Comparison of ENCODE assay signal across 7 mouse cellular contexts in the genomic region with DNA sequence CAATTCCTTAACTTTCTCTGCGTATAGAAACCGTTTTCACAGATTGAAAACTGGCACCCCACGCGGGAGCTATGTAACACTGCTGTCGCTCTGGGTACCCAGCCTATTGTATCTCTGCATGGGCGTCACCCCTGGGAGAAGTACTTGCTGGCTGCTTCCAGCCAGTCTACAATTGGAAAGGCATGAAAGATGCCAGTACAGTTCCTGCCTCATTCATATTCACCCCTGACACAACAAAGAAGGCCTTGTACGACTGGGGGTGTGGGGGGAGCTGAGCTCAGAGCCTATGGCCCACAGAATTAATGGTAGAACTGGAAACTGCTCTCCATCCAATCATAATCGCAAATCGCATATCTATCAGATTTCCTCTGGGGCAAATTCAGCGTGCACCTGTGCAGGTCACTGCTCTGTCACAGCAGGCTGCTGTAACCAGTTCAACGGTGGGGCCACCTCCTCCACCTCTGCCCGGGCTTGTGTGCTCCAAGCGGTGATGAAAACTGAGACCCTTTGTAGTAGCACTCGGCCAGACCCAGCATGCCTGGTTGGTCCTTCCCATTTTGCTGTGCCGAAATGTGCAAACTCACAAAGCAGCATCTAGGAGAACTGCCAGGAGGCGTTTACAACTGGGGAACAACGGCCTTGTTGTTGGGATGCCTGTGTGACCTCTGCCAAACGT. TPM values are rescaled to one million over a fixed set of nuclear protein-coding genes. Genes with fewer than 3 reads are reported as not detected.
DNase-seq lines count a peak whose midpoint lies in the region; ATAC-seq and TF ChIP-seq lines count a peak whose summit lies in the region.

No protein-coding gene starts in this region.

- DNase-seq in layer of hippocampus, postnatal 10 days (ENCODE audit: low spot score in 2 of 2) = peak; percentile 55 to 68
- DNase-seq in lung, postnatal 0 days (ENCODE audit: low spot score) = no peak
- DNase-seq in lung, postnatal 10 days = no peak
- no peak for DNase-seq in ovary, postnatal 36 days (ENCODE audit: low spot score)

- no peak for TF ChIP-seq CTCF in cortical plate, adult 2 months (IDR thresholded peaks at IDR 0.05; ENCODE audit: extremely low read depth, insufficient read depth, low read length)
- no peak for TF ChIP-seq CTCF in lung, postnatal 0 days (IDR thresholded peaks at IDR 0.05)

- ATAC-seq in forebrain, embryonic 13.5 days = peak; percentile 95
- peak; percentile 95 for ATAC-seq in neural tube, embryonic 13.5 days (ENCODE audit: low read depth)
- no peak for ATAC-seq in lung, postnatal 0 days

- peak overlapping the region; percentile 14 for H3K4me2 ChIP-seq in forebrain, embryonic 13.5 days
- H3K4me2 ChIP-seq in neural tube, embryonic 13.5 days = 0 out of 2 replicates have a peak overlapping the region, but pooled peaks have one; percentile 16
- no peak overlapping the region for H3K4me2 ChIP-seq in lung, postnatal 0 days (replicated peaks; ENCODE audit: low read depth, low read length)

- peak overlapping the region; percentile 9; the same call in 1 of the 2 replicates for H3K9ac ChIP-seq in forebrain, embryonic 13.5 days
- no peak overlapping the region for H3K9ac ChIP-seq in neural tube, embryonic 13.5 days
- no peak overlapping the region for H3K9ac ChIP-seq in lung, postnatal 0 days (replicated peaks; ENCODE audit: low read depth)

- H3K27ac ChIP-seq in cortical plate, adult 2 months (ENCODE audit: insufficient read depth, low read length) = peak overlapping the region; percentile 70
- H3K27ac ChIP-seq in forebrain, embryonic 13.5 days = peak overlapping the region; percentile 86
- peak overlapping the region; percentile 88 for H3K27ac ChIP-seq in neural tube, embryonic 13.5 days (replicated peaks)
- H3K27ac ChIP-seq in lung, postnatal 0 days (ENCODE audit: low read length) = no peak overlapping the region

- no peak for TF ChIP-seq EP300 in lung, postnatal 0 days (IDR thresholded peaks at IDR 0.05)

- TF ChIP-seq POLR2A in cortical plate, adult 2 months (IDR thresholded peaks at IDR 0.05; ENCODE audit: extremely low read depth, insufficient read depth, low read length) = peak; percentile 22; the same call in 1 of the 2 replicates

- WGBS in forebrain, embryonic 13.5 days = 45% methylated on average over 18 of the region's 18 CpGs
- WGBS in neural tube, embryonic 13.5 days = 38% methylated on average over 18 of the region's 18 CpGs
- 71% methylated on average over 18 of the region's 18 CpGs for WGBS in lung, postnatal 0 days

- no peaks in the 10 kb centered on the region for H3K9me3 ChIP-seq in forebrain, embryonic 13.5 days (replicated peaks)
- H3K9me3 ChIP-seq in neural tube, embryonic 13.5 days = no peaks in the 10 kb centered on the region
- H3K9me3 ChIP-seq in lung, postnatal 0 days (ENCODE audit: low read length) = no peaks in the 10 kb centered on the region

- no peak overlapping the region for H3K4me3 ChIP-seq in cortical plate, adult 2 months (ENCODE audit: insufficient read depth, low read length)
- no peak overlapping the region for H3K4me3 ChIP-seq in forebrain, embryonic 13.5 days
- H3K4me3 ChIP-seq in neural tube, embryonic 13.5 days = no peak overlapping the region
- no peak overlapping the region for H3K4me3 ChIP-seq in lung, postnatal 0 days (ENCODE audit: low read depth, low read length)

- H3K36me3 ChIP-seq in forebrain, embryonic 13.5 days (ENCODE audit: poor library complexity, severe bottlenecking) = peaks cover 26% of the 10 kb centered on the region
- peaks cover 47% of the 10 kb centered on the region for H3K36me3 ChIP-seq in neural tube, embryonic 13.5 days
- H3K36me3 ChIP-seq in lung, postnatal 0 days (ENCODE audit: insufficient read depth, low read length) = no peaks in the 10 kb centered on the region; the same call in 1 of the 2 replicates

- no peaks in the 10 kb centered on the region for H3K27me3 ChIP-seq in forebrain, embryonic 13.5 days
- no peaks in the 10 kb centered on the region for H3K27me3 ChIP-seq in neural tube, embryonic 13.5 days
- no peaks in the 10 kb centered on the region for H3K27me3 ChIP-seq in lung, postnatal 0 days (replicated peaks; ENCODE audit: insufficient read depth, low read length)

- H3K4me1 ChIP-seq in cortical plate, adult 2 months (ENCODE audit: control insufficient read depth, insufficient read depth, low read length) = no peaks in the 10 kb centered on the region
- peaks cover 16% of the 10 kb centered on the region for H3K4me1 ChIP-seq in forebrain, embryonic 13.5 days
- peaks cover 11% of the 10 kb centered on the region for H3K4me1 ChIP-seq in neural tube, embryonic 13.5 days (replicated peaks)
- H3K4me1 ChIP-seq in lung, postnatal 0 days (ENCODE audit: insufficient read depth, low read depth, low read length) = no peaks in the 10 kb centered on the region

RNA-seq across cellular contexts. Expression of gene Psph, which starts 25.2 kb away (rescaled TPM):
- polyA plus RNA-seq in cortical plate, adult 2 months (2012; rRNA removed) = 27.4 and 27.5 TPM in 2 replicates
- polyA plus RNA-seq in forebrain, embryonic 13.5 days (2015; fragmentation: Nextera tagmentation; extraction: Ambion mirVana) = 48.2 and 55.1 TPM in 2 replicates
- total RNA-seq in layer of hippocampus, postnatal 10 days (2021) = 10 to 100 TPM; 23.7 to 28.5 TPM
- 30.9 and 35.2 TPM in 2 replicates for polyA plus RNA-seq in neural tube, embryonic 13.5 days (2015; fragmentation: Nextera tagmentation; extraction: Ambion mirVana)
- polyA plus RNA-seq in lung, postnatal 0 days (2015; fragmentation: Nextera tagmentation; extraction: Ambion mirVana) = 20.8 and 21.4 TPM in 2 replicates

RNA-seq across cellular contexts. Expression of gene Nipsnap2, which starts 37.1 kb away (rescaled TPM):
- polyA plus RNA-seq in cortical plate, adult 2 months (2012; rRNA removed) = 84.1 and 88.4 TPM in 2 replicates
- polyA plus RNA-seq in forebrain, embryonic 13.5 days (2015; fragmentation: Nextera tagmentation; extraction: Ambion mirVana) = 83.0 and 88.7 TPM in 2 replicates
- 10 to 100 TPM; 78.1 to 79.6 TPM for total RNA-seq in layer of hippocampus, postnatal 10 days (2021)
- polyA plus RNA-seq in neural tube, embryonic 13.5 days (2015; fragmentation: Nextera tagmentation; extraction: Ambion mirVana) = 86.6 and 91.8 TPM in 2 replicates
- 99.8 and 102 TPM in 2 replicates for polyA plus RNA-seq in lung, postnatal 0 days (2015; fragmentation: Nextera tagmentation; extraction: Ambion mirVana)

RNA-seq across cellular contexts. Expression of gene Mrps17, which starts 46.7 kb away (rescaled TPM):
- polyA plus RNA-seq in cortical plate, adult 2 months (2012; rRNA removed) = 100 and 111 TPM in 2 replicates
- polyA plus RNA-seq in forebrain, embryonic 13.5 days (2015; fragmentation: Nextera tagmentation; extraction: Ambion mirVana) = 194 and 203 TPM in 2 replicates
- 10 to 100 TPM; 72.6 to 81.5 TPM for total RNA-seq in layer of hippocampus, postnatal 10 days (2021)
- 164 and 178 TPM in 2 replicates for polyA plus RNA-seq in neural tube, embryonic 13.5 days (2015; fragmentation: Nextera tagmentation; extraction: Ambion mirVana)
- polyA plus RNA-seq in lung, postnatal 0 days (2015; fragmentation: Nextera tagmentation; extraction: Ambion mirVana) = 135 and 143 TPM in 2 replicates

RNA-seq across cellular contexts. Expression of gene Sept14, which starts 53.7 kb away (rescaled TPM):
- not detected in 2 replicates for polyA plus RNA-seq in cortical plate, adult 2 months (2012; rRNA removed)
- polyA plus RNA-seq in forebrain, embryonic 13.5 days (2015; fragmentation: Nextera tagmentation; extraction: Ambion mirVana) = not detected in 2 replicates
- total RNA-seq in layer of hippocampus, postnatal 10 days (2021) = not detected
- not detected in 2 replicates for polyA plus RNA-seq in neural tube, embryonic 13.5 days (2015; fragmentation: Nextera tagmentation; extraction: Ambion mirVana)
- polyA plus RNA-seq in lung, postnatal 0 days (2015; fragmentation: Nextera tagmentation; extraction: Ambion mirVana) = not detected in 2 replicates

Comparison
In these comparisons a context has a peak if more than half of its experiments do, and no peak if none do; other contexts are left out.
1. DNase-seq: peak in layer of hippocampus, postnatal 10 days (2 of 2); none in lung, postnatal 0 days (single experiment), lung, postnatal 10 days (single experiment) and ovary, postnatal 36 days (single experiment).